Mouse (Mus musculus) fibroblast of lung, adult 2 months (primary cell): ENCODE data around the gene Mip.
"Not testable (repeated sequence)": the region's sequence is repeated elsewhere in the genome, so short reads cannot be mapped to it uniquely, and the experiment has no call there.

Experiments used
- DNase-seq: peaks from one replicate; pipeline ENCODE4 v3.0.0-alpha.2; 2011; ENCODE audit warnings: low read depth

The Mip gene

DNA sequence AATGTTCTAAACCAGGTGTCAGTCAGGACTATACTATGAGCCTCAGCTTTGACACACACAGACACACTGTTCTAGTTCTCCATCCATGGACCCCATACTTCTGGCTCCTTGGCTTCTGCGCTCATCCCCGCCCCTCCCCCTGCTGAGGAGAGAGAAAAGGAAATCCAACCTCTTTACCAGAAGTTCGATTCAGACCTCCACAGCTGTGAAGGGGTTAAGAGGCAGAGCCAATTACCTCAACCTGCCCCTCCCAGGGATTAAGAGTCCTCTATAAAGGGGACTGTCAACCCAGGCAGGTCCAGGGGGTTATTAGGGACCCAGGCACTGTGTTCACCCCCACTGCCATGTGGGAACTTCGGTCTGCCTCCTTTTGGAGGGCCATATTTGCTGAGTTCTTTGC is at the start of gene Mip:
Gene Mip (plus strand): TSS at position 301 of the 400 bp plus-strand sequence.
- DNase-seq, result no peak

DNA sequence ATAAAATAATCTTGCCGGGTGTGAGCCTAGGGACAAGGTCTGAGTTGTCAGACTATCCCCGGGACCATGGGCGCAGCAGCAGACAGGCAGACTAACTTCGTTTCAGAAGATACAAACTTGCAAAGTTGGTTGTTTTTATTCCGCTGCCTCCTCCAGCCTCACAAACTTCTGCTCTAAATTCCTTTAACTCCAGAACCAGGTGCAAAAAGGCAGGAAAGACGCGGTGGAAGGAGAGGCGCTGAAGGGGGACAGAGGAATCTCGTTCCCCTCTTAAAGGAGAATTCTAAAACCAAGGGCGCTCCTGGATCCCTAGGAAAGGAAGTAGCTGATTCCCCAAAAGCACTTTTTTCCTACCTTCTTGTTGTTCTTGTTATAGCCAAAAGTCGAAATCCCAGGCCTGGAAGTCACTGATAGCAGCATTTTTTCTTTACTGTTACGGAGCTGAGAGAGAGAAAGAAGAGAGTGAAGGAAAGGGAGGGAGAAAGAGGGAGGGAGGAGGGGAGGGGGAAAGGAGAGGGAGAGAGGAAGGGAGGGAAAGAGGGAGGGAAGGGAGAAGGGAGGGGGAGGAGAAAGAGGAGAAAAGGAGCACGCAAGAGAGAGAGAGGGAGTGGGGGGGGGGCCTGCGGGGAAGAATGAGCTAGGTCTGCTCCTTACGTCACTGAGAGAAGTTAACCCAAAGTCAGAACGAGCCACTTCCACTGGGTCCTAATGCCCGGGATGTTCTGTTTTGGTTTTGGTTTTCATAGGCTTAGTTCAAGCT is 49.5 kb upstream of the Mip start:
- peak; percentile 80 for DNase-seq

DNA sequence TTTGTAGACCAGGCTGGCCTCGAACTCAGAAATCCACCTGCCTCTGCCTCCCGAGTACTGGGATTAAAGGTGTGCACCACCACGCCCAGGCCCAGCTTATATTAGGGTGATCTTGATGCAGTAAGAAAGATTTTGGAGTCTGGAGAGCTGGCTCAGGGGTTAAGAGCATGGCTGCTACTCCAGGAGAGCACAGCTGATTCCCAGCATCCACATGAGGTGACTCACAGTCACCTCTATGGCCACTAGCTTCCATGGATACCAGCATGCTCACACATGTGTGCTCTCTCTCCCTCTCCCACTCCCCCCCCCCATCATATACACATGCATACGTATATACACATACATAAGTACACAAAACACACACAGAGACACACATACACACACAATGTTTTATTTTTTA is 48.3 kb upstream of the Mip start:
- DNase-seq, result no peak

DNA sequence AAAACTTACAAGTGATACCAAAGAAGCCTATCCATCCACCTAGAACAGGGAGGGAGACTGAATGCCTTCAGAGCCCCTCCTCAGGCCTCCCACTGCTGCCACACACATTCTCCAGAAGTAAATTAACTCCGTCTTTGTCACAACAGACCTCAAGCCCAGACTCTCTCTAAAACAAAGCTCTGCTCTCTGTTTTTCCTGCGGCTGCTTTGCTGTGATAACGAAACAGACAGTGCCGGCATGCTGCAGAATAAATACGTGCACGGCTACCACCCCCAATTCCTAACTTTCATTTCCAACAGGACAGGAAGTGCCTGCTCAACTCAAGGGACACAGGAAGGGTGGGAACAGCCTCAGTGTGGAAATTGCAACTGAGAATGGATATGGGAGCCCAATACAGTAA is 45.6 kb upstream of the Mip start, which contains the start of gene Rbms2:
Gene Rbms2 (minus strand): TSS at position 309 of the 400 bp plus-strand sequence.
- DNase-seq, result no peak

DNA sequence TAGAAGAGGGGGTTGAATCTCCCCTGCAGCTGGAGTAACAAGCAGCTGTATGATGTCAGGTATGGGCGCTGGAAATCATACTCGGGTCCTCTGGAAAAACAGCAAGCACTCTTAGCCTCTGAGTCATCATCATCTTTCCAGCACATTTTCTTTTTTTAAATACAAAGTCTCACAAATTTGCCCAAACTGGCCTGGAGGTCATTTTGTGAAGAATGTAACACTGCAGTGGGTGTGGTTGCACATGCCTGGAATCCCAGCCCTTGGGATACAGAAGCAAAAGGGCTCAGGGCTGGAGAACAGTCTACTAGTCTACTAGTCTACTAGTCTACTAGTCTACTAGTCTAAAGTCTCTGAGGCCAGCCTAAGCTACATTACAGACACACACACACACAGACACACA is 41.3 kb upstream of the Mip start:
- peak; percentile 45 for DNase-seq

DNA sequence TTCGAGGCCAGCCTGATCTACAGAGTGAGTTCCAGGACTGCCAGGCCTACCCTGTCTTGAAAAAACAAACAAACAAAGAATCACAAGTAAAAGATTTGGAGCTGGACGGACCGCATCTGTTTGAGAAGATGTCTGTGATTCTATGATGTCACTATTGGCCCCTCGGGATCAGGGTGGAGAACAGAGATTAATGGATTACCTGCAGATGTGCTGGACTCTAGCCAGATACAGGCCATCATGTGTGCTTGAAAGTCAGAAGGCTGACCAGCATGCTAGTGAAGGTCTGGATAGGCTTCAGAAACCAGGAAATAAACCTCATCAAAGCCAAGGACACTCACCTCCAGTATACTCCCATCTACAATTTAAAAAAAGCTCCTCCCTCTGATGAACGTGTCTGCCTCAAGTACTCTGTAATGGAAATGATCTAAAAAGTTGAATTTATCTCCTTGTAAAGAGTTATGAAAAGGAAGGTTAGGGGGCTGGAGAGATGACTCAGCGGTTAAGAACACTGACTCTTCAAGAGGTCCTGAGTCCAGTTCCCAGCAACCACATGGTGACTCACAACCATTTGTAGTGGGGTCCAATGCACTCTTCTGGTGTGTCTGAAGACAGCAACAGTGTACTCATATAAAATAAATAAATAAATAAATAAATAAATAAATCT is 40.2 kb upstream of the Mip start:
- DNase-seq, result no peak

DNA sequence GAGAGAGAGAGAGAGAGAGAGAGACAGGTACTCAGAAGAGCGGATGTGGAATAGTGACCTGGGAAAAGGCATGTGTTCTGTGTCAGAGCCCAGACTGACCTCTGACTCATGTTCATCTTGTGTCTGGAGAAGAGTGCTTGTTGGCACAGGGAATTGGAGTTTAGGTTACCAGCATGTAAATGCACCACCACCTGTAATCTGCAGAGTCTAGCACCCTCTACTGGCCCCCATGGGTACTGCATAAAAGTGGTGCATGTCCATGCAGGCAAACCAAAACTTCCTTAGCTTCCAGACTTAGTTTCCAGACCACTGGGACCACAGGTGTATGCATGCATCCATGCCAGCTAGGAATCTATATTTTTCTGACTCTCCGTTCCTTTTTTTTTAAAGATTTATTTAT is 39.7 kb upstream of the Mip start:
- DNase-seq, result peak; percentile 71

DNA sequence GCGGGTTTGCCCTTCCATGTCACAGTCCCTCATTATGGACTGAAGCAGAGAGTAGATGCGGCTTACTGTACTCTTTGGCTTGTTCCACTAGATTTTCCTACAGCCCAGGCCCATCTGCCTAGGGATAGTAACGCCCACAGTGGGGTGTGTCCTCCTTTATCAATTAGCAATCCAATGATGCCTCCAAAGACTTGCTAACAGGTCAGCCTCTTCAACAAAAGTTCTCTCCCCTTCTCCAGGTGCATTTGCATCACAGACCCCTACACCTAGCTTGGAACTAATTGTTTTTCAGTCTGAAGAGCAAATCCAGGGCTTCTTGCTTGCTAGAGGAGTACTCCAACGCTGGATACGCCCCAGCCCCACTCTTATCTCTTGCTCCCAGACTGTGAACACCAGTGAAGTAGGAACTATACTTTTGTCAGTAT is 38.4 kb upstream of the Mip start:
- no peak for DNase-seq

DNA sequence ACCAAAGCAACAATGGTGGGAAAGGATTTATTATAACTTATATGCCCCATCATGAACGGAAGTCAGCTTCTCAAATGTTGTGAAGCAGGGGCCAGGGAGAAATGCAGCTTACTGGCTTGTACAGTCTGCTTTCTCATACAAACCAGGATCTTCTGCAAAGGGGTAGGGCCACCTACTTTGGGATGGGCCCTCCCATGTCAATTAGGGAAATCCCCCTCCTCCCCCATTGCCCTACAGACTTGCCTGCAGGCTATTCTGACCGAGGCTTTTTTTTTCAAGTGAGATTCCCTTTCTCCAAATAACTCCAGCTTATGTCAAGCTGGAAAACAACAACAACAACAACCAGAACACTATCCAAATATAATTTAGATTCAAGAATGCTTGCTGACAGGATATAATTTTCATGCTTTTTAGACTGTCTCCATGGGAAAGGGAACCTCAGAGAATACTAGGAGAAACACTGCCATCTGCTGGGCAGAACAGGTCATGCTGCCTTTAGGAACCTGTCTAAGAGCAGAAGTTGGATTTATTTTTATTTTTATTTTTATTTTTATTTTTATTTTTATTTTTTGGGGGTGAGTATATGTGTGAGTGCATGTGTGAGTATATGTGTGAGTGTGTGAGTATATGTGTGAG is 37.3 kb upstream of the Mip start:
- DNase-seq, result peak; percentile 68

DNA sequence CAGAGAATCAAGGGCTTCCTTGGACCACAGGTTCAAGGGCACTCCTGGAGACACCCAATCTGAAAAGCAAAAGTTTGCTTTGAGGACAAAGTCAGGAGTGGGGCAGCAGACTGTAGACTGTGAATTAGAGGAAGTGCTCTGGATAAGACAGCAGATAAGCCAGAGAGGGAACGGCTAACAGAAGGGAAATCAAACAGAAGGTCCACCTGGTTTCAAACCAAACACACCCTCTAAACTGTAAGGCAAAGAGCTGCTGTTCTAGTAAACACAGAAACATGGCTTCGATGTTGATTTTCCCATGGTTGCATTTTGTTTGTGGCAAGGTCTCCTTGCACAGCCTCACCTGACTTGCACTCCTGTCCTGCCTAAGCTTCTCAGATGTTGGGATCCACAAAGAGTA is 34.2 kb upstream of the Mip start:
- DNase-seq, result no peak

DNA sequence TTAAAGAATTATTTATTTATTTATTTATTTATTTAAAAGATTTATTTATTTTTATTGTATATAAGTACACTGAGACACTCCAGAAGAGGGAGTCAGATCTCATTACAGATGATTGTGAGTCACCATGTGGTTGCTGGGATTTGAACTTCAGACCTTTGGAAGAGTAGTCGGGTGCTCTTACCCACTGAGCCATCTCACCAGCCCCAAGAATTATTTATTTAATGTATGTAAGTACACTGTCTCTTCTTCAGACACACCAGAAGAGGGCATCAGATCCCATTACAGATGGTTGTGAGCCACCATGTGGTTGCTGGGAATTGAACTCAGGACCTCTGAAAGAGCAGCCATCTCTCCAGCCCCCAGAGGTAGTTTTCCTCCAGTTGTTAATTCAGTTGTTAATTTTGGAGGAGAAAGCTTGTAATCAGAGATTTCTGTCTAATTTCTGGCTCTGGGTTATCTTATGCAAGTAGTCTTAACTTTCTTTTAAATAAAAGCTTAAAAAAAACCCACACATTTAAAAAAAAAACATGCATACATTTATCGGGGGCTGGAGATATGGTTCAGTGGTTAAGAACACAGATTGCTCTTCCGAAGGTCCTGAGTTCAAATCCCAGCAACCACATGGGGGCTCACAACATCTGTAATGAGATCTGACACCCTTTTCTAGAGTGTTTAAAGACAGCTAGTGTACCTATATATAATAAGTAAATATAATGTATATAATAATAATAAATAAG is 33.4 kb upstream of the Mip start:
- not testable (repeated sequence) for DNase-seq

DNA sequence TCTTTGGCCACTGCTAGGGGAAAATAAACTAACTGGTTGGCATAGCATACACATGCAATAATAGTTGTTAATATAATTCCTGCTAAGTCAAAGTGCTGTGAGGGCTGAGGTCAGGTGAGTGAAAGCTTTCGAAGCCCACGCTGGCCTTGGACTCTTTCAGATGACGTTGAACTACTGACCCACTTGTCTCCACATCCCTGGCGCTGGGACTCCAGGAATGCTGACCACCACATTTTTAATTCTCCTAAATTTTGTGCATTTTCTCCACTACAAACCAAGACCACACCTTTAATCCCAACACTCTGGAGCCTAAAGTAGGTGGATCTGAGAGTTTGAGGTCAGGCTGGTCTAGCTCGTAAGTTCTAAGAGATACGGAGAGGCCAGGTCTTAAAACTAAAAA is 32.5 kb upstream of the Mip start:
- DNase-seq, result no peak

DNA sequence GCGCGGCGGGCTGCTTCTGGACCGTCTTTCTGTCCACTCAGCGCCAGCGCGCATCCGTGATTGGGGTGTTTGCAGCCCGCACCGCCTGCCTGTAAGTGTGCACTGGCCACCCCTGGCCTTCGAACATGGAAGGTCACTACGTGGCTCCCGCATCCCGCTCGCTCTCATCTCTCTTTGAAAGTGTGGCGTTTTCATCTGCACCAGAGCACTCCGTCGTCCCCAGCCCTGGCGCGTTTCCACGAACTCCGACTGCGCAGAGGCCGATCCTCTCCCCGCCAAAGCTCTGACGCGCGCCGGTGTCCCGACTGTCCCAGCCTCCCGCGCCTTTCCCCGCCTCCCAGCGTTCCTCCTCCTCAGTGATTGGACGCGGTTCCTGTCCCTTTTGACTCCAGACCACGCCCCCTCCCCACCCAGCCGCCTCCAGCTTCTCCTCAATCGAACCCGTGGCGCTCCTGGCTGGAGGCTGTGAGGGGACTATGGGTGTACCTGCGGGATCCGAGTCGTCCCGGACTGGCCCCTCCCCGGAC is 31.6 kb upstream of the Mip start, which contains the start of gene Gls2:
Gene Gls2 (plus strand): TSS at position 434 of the 527 bp plus-strand sequence.
- DNase-seq, result peak; percentile 65

DNA sequence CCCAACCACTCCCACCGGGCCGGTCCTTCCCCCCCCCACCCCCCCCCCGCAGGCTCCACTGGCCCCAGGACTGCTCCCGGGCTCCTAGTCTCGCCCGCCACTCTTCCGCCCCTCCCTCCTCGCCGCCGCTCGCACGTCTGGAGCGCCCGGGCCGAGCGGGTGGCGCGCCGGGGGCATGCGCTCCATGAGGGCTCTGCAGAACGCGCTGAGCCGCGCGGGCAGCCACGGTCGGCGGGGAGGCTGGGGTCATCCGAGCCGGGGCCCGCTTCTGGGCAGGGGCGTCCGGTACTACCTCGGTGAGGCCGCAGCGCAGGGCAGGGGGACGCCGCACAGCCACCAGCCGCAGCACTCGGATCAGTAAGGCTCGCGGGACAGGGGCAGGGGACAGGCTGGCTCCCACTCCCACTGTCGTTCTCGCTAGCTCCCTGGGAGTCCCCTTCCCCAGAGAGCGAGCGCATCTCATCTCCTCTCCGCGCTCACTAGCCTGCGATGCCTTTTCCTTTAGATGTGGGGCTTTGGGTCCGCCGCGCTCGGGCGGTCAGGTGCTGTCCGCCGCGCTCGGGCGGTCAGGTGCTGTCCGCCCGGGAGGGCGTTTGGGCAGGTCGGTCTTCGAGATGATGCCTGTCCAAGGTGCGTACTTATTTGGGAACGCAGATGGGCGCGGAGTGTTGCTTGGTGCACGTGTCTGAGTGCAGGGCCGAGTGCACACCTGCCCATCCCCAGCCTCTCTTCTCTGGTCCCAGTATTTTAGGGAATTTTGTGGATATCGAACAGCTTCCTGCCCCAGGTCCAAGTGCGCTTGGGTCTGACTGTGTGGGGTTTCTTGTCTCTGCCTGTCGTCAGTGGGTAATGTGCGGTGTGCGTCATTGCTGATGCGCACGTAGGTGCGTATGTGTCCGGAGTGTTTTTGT is 30.8 kb upstream of the Mip start:
- DNase-seq, result no peak

DNA sequence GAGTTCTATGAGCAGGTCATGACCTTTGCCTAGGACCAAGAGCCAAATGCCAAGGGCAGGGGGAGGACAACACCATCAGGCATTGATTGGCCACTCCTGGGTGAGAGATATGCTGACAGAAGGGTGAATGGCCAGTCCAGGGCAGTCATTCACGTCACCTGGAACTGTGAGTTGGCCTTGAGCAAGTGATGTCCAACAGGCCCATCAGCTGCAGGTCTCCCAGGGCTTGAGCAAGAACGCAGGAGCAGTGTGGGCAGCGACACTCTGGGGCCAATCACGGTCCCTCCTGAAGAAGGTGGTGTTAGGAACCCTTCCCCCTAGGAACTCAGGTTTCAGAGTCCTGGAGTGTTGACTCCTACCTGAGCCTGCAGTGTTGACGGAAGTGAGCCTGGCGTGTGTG is 23.8 kb upstream of the Mip start:
- DNase-seq, result no peak

DNA sequence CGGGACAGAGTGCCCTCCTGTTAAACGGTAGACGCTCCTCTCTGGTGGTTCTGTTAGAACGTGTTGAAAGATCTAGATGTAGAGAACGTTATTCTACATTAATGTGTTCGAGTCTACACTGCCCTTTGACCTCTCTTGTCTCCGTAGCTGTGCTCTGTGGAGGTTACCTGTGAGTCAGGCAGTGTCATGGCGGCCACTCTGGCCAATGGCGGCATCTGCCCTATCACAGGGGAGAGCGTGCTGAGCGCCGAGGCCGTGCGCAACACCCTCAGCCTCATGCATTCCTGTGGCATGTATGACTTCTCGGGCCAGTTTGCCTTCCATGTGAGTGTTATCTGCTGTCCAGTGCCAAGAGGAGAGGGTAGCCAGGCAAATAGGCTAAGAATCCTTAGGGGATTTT is 20.7 kb upstream of the Mip start:
- no peak for DNase-seq

DNA sequence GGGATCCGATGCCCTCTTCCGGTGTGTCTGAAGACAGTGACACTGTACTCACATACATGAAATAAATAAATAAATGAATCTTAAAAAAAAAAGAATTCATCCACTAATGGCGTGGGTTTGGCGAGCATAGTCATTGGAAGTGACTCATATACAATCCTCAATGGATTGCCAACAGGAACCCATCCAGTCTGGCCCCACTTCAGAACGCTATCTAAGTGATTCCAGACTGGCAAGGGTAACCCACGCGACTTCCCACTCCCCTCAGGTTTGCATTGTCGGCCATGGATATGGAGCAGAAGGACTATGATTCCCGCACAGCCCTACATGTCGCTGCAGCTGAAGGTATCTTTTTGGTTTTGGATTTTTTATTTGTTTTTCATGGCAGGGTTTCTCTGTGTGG is 17.3 kb upstream of the Mip start:
- DNase-seq, result no peak

DNA sequence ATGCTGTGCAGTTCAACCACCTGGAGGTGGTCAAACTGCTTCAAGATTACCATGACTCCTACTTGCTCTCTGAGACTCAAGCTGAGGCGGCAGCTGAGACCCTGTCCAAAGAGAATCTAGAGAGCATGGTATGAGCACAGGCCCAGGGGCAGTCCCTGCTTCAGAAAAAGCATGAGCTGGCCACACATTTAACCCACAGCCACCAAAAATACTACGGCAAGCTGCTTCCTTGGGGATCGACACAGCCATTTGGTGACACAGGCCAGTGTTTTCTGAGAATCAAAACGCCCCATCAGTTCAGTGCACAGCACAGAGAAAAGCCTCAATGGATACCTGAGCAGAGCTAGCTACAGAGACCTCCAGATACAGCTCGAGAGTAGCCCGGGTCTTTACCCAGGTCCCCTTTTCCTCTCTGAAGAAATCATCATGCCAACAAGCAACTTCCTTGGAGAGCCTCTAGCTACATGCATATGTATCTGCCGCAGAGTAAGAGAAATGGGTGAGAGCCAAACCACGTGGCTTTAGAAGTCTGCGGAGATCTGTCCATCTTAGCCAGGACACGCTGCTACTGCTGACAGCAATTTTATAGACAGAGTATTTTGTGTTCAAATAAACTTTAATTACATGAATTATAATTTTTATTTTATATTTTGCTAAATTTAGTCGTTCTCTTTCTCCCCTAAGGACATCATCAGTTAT is 16.2 kb upstream of the Mip start:
- no peak for DNase-seq

DNA sequence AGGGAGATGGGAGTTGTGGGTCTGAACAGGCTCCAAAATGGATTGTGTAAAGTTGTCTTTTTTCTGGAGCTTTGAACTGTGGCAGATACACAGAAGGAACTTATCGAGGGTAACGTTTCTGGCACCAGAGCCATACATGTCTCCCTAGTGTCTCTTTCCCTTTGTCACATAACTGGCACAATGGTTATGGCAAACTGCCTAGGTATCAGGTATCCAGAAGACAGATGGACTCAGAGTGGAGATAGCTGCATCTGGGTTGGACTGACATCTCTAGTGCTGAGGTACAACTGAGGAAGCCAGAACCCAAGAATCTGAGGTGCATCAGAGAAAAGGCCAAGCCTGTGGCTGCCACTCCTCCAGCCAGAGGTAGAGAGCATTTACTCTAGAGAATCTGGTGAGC is 15.5 kb upstream of the Mip start:
- no peak for DNase-seq

DNA sequence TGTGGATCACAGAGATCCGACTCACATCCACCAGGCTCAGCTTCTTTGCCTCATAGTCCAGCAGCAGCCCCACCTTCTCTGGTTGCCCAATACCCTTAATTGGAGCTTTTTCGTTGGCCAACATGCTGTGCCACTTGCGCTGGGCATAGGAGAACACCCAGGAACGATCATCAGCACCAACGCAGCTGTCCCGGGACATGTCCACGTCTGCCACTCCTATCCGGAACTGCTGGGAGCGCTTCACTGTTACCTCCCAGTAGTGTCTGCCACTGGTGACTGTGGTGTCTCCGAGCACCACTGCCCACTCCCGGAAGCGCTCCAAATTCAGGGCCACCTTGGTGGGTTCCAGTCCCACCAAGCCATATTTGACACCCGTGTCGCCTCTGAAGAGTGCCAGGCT is 14.7 kb upstream of the Mip start:
- no peak for DNase-seq
